Mouse (Mus musculus) MEL (cell line): ENCODE data around the gene Acaa1b. TPM values are rescaled to one million over a fixed set of nuclear protein-coding genes. Genes with fewer than 3 reads are reported as not detected.

Experiments used
- DNase-seq: peaks from one replicate; pipeline ENCODE4 v3.0.0; 2011; ENCODE audit warnings: low read depth, low spot score
- H3K27ac ChIP-seq: 2 replicates; pipeline ENCODE4 v1.5.1; 2012; ENCODE audit warnings: low read depth, mild to moderate bottlenecking, control low read depth, low read length, moderate library complexity; ENCODE audit not compliant: control insufficient read depth
- H3K27me3 ChIP-seq, 2 experiments: fragments of 150-350 bp in 1 of 2; sonication (generic) in 1 of 2; 2 replicates each; pipeline ENCODE4 v1.6.1; 2012; ENCODE audit warnings: low read length in 2 of 2, mild to moderate bottlenecking in 2 of 2, improper control_type of control experiment in 1 of 2, moderate library complexity in 1 of 2; ENCODE audit not compliant: insufficient read depth in 2 of 2, control insufficient read depth in 1 of 2
- H3K36me3 ChIP-seq, 2 experiments: 2 replicates each; pipeline ENCODE4 v1.6.1; 2012 to 2014; ENCODE audit warnings: low read length in 2 of 2, improper control_type of control experiment in 1 of 2, inconsistent platforms in 1 of 2, mild to moderate bottlenecking in 1 of 2; ENCODE audit not compliant: insufficient read depth in 2 of 2, control insufficient read depth in 1 of 2
- H3K4me1 ChIP-seq, 2 experiments: fragments of 150-350 bp in 1 of 2; sonication (generic) in 1 of 2; 2 replicates each; pipeline ENCODE4 v1.6.1; 2012; ENCODE audit warnings: low read length in 2 of 2, improper control_type of control experiment in 1 of 2, mild to moderate bottlenecking in 1 of 2; ENCODE audit not compliant: insufficient read depth in 2 of 2, control insufficient read depth in 1 of 2
- H3K4me3 ChIP-seq, 2 experiments: fragments of 150-350 bp in 1 of 2; sonication (generic) in 1 of 2; 2 replicates each; pipeline ENCODE4 v1.5.1; 2012; ENCODE audit warnings: low read depth in 2 of 2, low read length in 2 of 2, mild to moderate bottlenecking in 2 of 2, moderate library complexity in 2 of 2, control low read depth in 1 of 2, improper control_type of control experiment in 1 of 2; ENCODE audit not compliant: control insufficient read depth in 1 of 2, insufficient read depth in 1 of 2
- H3K79me2 ChIP-seq: 2 replicates; pipeline ENCODE4 v1.6.1; 2012; ENCODE audit warnings: mild to moderate bottlenecking, low read length, moderate library complexity; ENCODE audit not compliant: control insufficient read depth, poor library complexity, insufficient read depth
- H3K9ac ChIP-seq: 2 replicates; pipeline ENCODE4 v1.6.1; 2012; ENCODE audit warnings: low read depth, mild to moderate bottlenecking, control low read depth, low read length, moderate library complexity; ENCODE audit not compliant: control insufficient read depth, poor library complexity, severe bottlenecking
- H3K9me3 ChIP-seq: fragments of 150-350 bp; sonication (generic); replicated peaks from 2 replicates; pipeline ENCODE4 v1.6.1; 2012; ENCODE audit warnings: mild to moderate bottlenecking, low read length, improper control_type of control experiment, moderate library complexity; ENCODE audit not compliant: insufficient read depth
- BHLHE40 ChIP-seq: IDR thresholded peaks from 2 replicates; pipeline ENCODE4 v1.6.1; 2012; ENCODE audit warnings: low read depth, mild to moderate bottlenecking, inconsistent platforms, low read length, improper control_type of control experiment, borderline replicate concordance
- CTCF ChIP-seq, 3 experiments: IDR thresholded peaks in 2 of 3; conservative IDR thresholded peaks in 1 of 3; 2 replicates each; pipeline ENCODE4 v1.5.1; 2011 to 2012; ENCODE audit warnings: low read length in 3 of 3, low read depth in 2 of 3, mild to moderate bottlenecking in 2 of 3, improper control_type of control experiment in 1 of 3, inconsistent platforms in 1 of 3, mixed read lengths in 1 of 3, moderate library complexity in 1 of 3; ENCODE audit not compliant: control insufficient read depth in 1 of 3, insufficient read depth in 1 of 3, poor library complexity in 1 of 3, severe bottlenecking in 1 of 3
- ELF1 ChIP-seq: IDR thresholded peaks from 2 replicates; pipeline ENCODE4 v1.6.1; 2014; ENCODE audit warnings: low read depth, mild to moderate bottlenecking, inconsistent platforms, low read length, improper control_type of control experiment, moderate library complexity
- EP300 ChIP-seq, 2 experiments: IDR thresholded peaks; 2 replicates each; pipeline ENCODE4 v1.6.1; 2011; ENCODE audit warnings: improper control_type of control experiment in 2 of 2, low read length in 2 of 2, low read depth in 1 of 2, mild to moderate bottlenecking in 1 of 2
- GABPA ChIP-seq: IDR thresholded peaks from 2 replicates; pipeline ENCODE4 v1.6.1; 2012; ENCODE audit warnings: low read depth, mild to moderate bottlenecking, inconsistent platforms, low read length, improper control_type of control experiment, moderate library complexity
- GATA1 ChIP-seq: IDR thresholded peaks from 2 replicates; pipeline ENCODE4 v1.6.1; 2011; ENCODE audit warnings: low read depth, low read length, improper control_type of control experiment
- JUND ChIP-seq: IDR thresholded peaks from 2 replicates; pipeline ENCODE4 v1.6.1; 2011; ENCODE audit warnings: low read depth, mild to moderate bottlenecking, improper control_type of control experiment, low read length
- MAFK ChIP-seq: IDR thresholded peaks from 2 replicates; pipeline ENCODE4 v1.6.1; 2011; ENCODE audit warnings: low read depth, mild to moderate bottlenecking, low read length, improper control_type of control experiment, borderline replicate concordance
- MAZ ChIP-seq: IDR thresholded peaks from 2 replicates; pipeline ENCODE4 v1.6.1; 2012; ENCODE audit warnings: low read depth, mild to moderate bottlenecking, inconsistent platforms, low read length, improper control_type of control experiment
- MEF2A ChIP-seq: IDR thresholded peaks from 2 replicates; pipeline ENCODE4 v1.6.1; 2014; ENCODE audit warnings: low read depth, mild to moderate bottlenecking, inconsistent platforms, low read length, improper control_type of control experiment; ENCODE audit not compliant: poor library complexity, insufficient replicate concordance, severe bottlenecking; ENCODE audit errors: extremely low read depth
- MYC ChIP-seq: IDR thresholded peaks from 2 replicates; pipeline ENCODE4 v1.6.1; 2011; ENCODE audit warnings: low read depth, mild to moderate bottlenecking, low read length, improper control_type of control experiment, moderate library complexity
- POLR2A ChIP-seq, 2 experiments: IDR thresholded peaks; 2 replicates each; pipeline ENCODE4 v1.6.1; 2011 to 2012; ENCODE audit warnings: low read length in 2 of 2, mild to moderate bottlenecking in 2 of 2, control low read depth in 1 of 2, improper control_type of control experiment in 1 of 2, low read depth in 1 of 2, moderate library complexity in 1 of 2; ENCODE audit not compliant: control insufficient read depth in 1 of 2, insufficient read depth in 1 of 2, poor library complexity in 1 of 2
- POLR2AphosphoS2 ChIP-seq: IDR thresholded peaks from 2 replicates; pipeline ENCODE4 v1.6.1; 2011; ENCODE audit warnings: low read length, improper control_type of control experiment
- RAD21 ChIP-seq: IDR thresholded peaks from 2 replicates; pipeline ENCODE4 v1.6.1; 2011; ENCODE audit warnings: mild to moderate bottlenecking, low read depth, low read length, improper control_type of control experiment
- SIN3A ChIP-seq: IDR thresholded peaks from 2 replicates; pipeline ENCODE4 v1.6.1; 2012; ENCODE audit warnings: low read length, improper control_type of control experiment, inconsistent platforms
- SMC3 ChIP-seq: IDR thresholded peaks from 2 replicates; pipeline ENCODE4 v1.6.1; 2011; ENCODE audit warnings: low read depth, low read length, improper control_type of control experiment
- TAL1 ChIP-seq: IDR thresholded peaks from 2 replicates; pipeline ENCODE4 v1.6.1; 2012; ENCODE audit warnings: mild to moderate bottlenecking, inconsistent platforms, low read length, moderate library complexity, mixed read lengths
- TBP ChIP-seq: IDR thresholded peaks from 2 replicates; pipeline ENCODE4 v1.8.0; 2011; ENCODE audit warnings: low read depth, low read length, improper control_type of control experiment
- UBTF ChIP-seq: IDR thresholded peaks from 2 replicates; pipeline ENCODE4 v1.6.1; 2012; ENCODE audit warnings: low read depth, mild to moderate bottlenecking, inconsistent platforms, low read length, improper control_type of control experiment, moderate library complexity, borderline replicate concordance; ENCODE audit not compliant: insufficient read depth
- USF1 ChIP-seq: IDR thresholded peaks from 2 replicates; pipeline ENCODE4 v1.6.1; 2014; ENCODE audit warnings: low read depth, mild to moderate bottlenecking, inconsistent platforms, low read length, improper control_type of control experiment, moderate library complexity
- USF2 ChIP-seq, 2 experiments: IDR thresholded peaks; 2 replicates each; pipeline ENCODE4 v1.6.1; 2011 to 2012; ENCODE audit warnings: improper control_type of control experiment in 2 of 2, low read length in 2 of 2, borderline replicate concordance in 1 of 2, inconsistent platforms in 1 of 2, low read depth in 1 of 2, mild to moderate bottlenecking in 1 of 2; ENCODE audit not compliant: insufficient read depth in 1 of 2
- ZC3H11A ChIP-seq: IDR thresholded peaks from 2 replicates; pipeline ENCODE4 v1.6.1; 2012; ENCODE audit warnings: low read depth, mild to moderate bottlenecking, inconsistent platforms, low read length, improper control_type of control experiment
- ZKSCAN1 ChIP-seq: IDR thresholded peaks from 2 replicates; pipeline ENCODE4 v1.6.1; 2012; ENCODE audit warnings: low read depth, mild to moderate bottlenecking, inconsistent platforms, low read length, improper control_type of control experiment, moderate library complexity
- ZMIZ1 ChIP-seq: IDR thresholded peaks from 2 replicates; pipeline ENCODE4 v1.6.1; 2012; ENCODE audit warnings: low read depth, mild to moderate bottlenecking, inconsistent platforms, low read length, improper control_type of control experiment, moderate library complexity
- ZNF384 ChIP-seq: IDR thresholded peaks from 2 replicates; pipeline ENCODE4 v1.6.1; 2012; ENCODE audit warnings: low read depth, mild to moderate bottlenecking, inconsistent platforms, low read length, improper control_type of control experiment
- polyA plus RNA-seq, 2 experiments: library from polyadenylated mRNA; stranded (reverse) in 1 of 2; unstranded in 1 of 2; fragments of >175 nt in 1 of 2; fragments of >200 nt in 1 of 2; gene quantifications; 2 replicates each; pipeline versions ENCODE4 v1.2.1 to v1.2.4; 2012; ENCODE audit warnings: low replicate concordance in 2 of 2, low read depth in 1 of 2; ENCODE audit not compliant: insufficient read length in 2 of 2, insufficient read depth in 1 of 2, missing spikeins in 1 of 2
- total RNA-seq: library from RNA; depleted of rRNA; stranded (reverse); fragments of 300-350 nt; gene quantifications from 2 replicates; pipeline ENCODE4 v1.2.3, GENCODE M21; 2012

Gene Acaa1b
- total and polyA plus RNA-seq, 3 experiments = 1.3 to 1.9 TPM; not detected in 1

GRCm38 (mm10) chr9:119120168-119120560 lies 36.7 kb downstream of the Acaa1b start:
- no peak for TF ChIP-seq UBTF
- TF ChIP-seq TAL1 = no peak
- no peak for TF ChIP-seq SIN3A
- no peak for TF ChIP-seq ELF1
- no peak for TF ChIP-seq GABPA
- no peak for TF ChIP-seq ZNF384
- no peak for TF ChIP-seq MEF2A
- no peak for TF ChIP-seq TBP
- no peak for TF ChIP-seq ZC3H11A
- no peak for TF ChIP-seq USF1
- no peak for TF ChIP-seq ZMIZ1
- TF ChIP-seq USF2 (IDR thresholded peaks at IDR 0.05; ENCODE audit: borderline replicate concordance in 1 of 2, insufficient read depth in 1 of 2, low read depth in 1 of 2, low read length in 2 of 2) = no peak
- TF ChIP-seq RAD21 = no peak
- no peak for TF ChIP-seq CTCF (IDR thresholded peaks at IDR 0.05 in 2 of 3, conservative IDR thresholded peaks at IDR 0.05 in 1 of 3; ENCODE audit: control insufficient read depth in 1 of 3, insufficient read depth in 1 of 3, low read depth in 2 of 3, low read length in 3 of 3, poor library complexity in 1 of 3, severe bottlenecking in 1 of 3)
- TF ChIP-seq POLR2AphosphoS2 = no peak
- no peak for TF ChIP-seq MAFK
- no peak for TF ChIP-seq BHLHE40
- no peak for TF ChIP-seq SMC3
- no peak for TF ChIP-seq MAZ
- no peak for TF ChIP-seq POLR2A (IDR thresholded peaks at IDR 0.05; ENCODE audit: control insufficient read depth in 1 of 2, insufficient read depth in 1 of 2, low read depth in 1 of 2, low read length in 2 of 2, poor library complexity in 1 of 2)
- Histone ChIP-seq H3K79me2 (no peaks in the 10 kb centered on the region), H3K4me1 (no peaks in the 10 kb centered on the region), H3K27ac (no peak overlapping the region), H3K36me3 (no peaks in the 10 kb centered on the region), H3K4me3 (no peak overlapping the region), H3K9ac (no peak overlapping the region), H3K9me3 (no peaks in the 10 kb centered on the region), H3K27me3 (no peaks in the 10 kb centered on the region)
- DNase-seq = no peak

- Histone ChIP-seq H3K9ac (no peak overlapping the region), H3K36me3 (no peaks in the 10 kb centered on the region), H3K4me3 (no peak overlapping the region), H3K79me2 (no peaks in the 10 kb centered on the region), H3K4me1 (no peaks in the 10 kb centered on the region), H3K27ac (no peak overlapping the region), H3K9me3 (no peaks in the 10 kb centered on the region), H3K27me3 (no peaks in the 10 kb centered on the region)
- DNase-seq = no peak
- no peak for TF ChIP-seq BHLHE40
- TF ChIP-seq EP300 (IDR thresholded peaks at IDR 0.05; ENCODE audit: low read depth in 1 of 2, low read length in 2 of 2) = no peak
- TF ChIP-seq MYC = no peak
- TF ChIP-seq ZKSCAN1 = no peak
- no peak for TF ChIP-seq GABPA
- no peak for TF ChIP-seq SIN3A
- TF ChIP-seq JUND = no peak
- no peak for TF ChIP-seq GATA1
- TF ChIP-seq MEF2A = no peak
Observed at GRCm38 (mm10) chr9:119119409-119120167, 37.3 kb downstream of the Acaa1b start.
